Mouse (Mus musculus) olfactory bulb, adult 2 months (tissue): ENCODE measurements around the gene Cd300ld5. TPM values are rescaled to one million over a fixed set of nuclear protein-coding genes. Genes with fewer than 3 reads are reported as not detected.

Source experiments
- H3K27ac ChIP-seq: fragments of 200-500 bp; 2 replicates; pipeline ENCODE4 v1.5.1; 2012; ENCODE audit warnings: low read depth, low read length; ENCODE audit not compliant: insufficient read depth
- H3K4me1 ChIP-seq: fragments of 200-500 bp; 2 replicates; pipeline ENCODE4 v1.6.1; 2012; ENCODE audit warnings: low read length; ENCODE audit not compliant: control insufficient read depth, insufficient read depth
- H3K4me3 ChIP-seq: fragments of 200-500 bp; 2 replicates; pipeline ENCODE4 v1.5.1; 2012; ENCODE audit warnings: mild to moderate bottlenecking, low read depth, low read length, moderate library complexity; ENCODE audit not compliant: insufficient read depth
- CTCF ChIP-seq: fragments of 200-500 bp; IDR thresholded peaks from 2 replicates; pipeline ENCODE4 v1.5.1; 2012; ENCODE audit warnings: low read depth, mild to moderate bottlenecking, low read length, moderate library complexity; ENCODE audit not compliant: insufficient read depth
- POLR2A ChIP-seq: fragments of 200-500 bp; IDR thresholded peaks from 2 replicates; pipeline ENCODE4 v1.6.1; 2012; ENCODE audit warnings: mild to moderate bottlenecking, low read depth, low read length, moderate library complexity; ENCODE audit not compliant: insufficient read depth
- WGBS: fragments of 180-500 bp; shearing (Covaris S2); methylation state at CpG from one replicate; pipeline ENCODE4 v1.1.7; 2018; 5-methylcytosine and 5-hydroxymethylcytosine counted together
- polyA plus RNA-seq: library from polyadenylated mRNA; stranded (reverse); fragments of >200 nt; gene quantifications from 2 replicates; pipeline ENCODE4 v1.2.4, GENCODE M21; 2012; ENCODE audit warnings: low replicate concordance; ENCODE audit not compliant: missing spikeins, insufficient read depth, insufficient read length

The Cd300ld5 gene
- polyA plus RNA-seq, 1 experiment: not detected

DNA sequence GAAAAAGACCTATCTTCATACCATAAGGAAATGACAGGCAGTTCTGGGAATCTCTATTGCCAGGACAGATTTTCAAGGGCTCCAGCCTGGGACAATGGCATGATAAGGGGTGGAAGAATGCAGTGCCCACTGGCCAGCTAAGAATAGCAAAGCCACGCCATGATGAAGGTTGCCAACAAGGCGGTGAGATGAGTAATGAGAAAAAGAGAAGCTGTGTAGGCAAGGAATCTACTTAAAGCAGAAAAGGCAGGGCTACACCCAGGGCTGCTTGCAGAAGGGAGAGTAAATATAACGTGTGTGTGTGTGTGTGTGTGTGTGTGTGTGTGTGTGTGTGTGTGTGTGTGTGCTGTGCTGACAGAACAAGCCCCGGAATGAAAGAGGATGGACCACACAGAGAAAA lies 55.7 kb downstream of the Cd300ld5 start:
- Histone ChIP-seq H3K4me1 (no peaks in the 10 kb centered on the region), H3K4me3 (no peak overlapping the region), H3K27ac (no peak overlapping the region)
- TF ChIP-seq POLR2A: no peak
- TF ChIP-seq CTCF: no peak
- 55% methylated on average over 4 of the region's 4 CpGs for WGBS

Other genes with a start within 250 kb of the Cd300ld5 start
- gene Btbd17, start 241.8 kb downstream of the Cd300ld5 start, polyA plus RNA-seq: not detected in 2 replicates
- gene Gpr142, start 238.8 kb downstream of the Cd300ld5 start, polyA plus RNA-seq: not detected in 2 replicates
- gene Gprc5c, start 186.6 kb downstream of the Cd300ld5 start, polyA plus RNA-seq: not detected in 2 replicates
- not detected in 2 replicates for gene Cd300a, start 147.7 kb downstream of the Cd300ld5 start, polyA plus RNA-seq
- not detected in 2 replicates for gene Cd300lb, start 103.4 kb downstream of the Cd300ld5 start, polyA plus RNA-seq
- gene Cd300c, start 68.6 kb downstream of the Cd300ld5 start, polyA plus RNA-seq: not detected in 2 replicates
- not detected in 2 replicates for gene Cd300ld, start 47.8 kb downstream of the Cd300ld5 start, polyA plus RNA-seq
- not detected in 2 replicates for gene Cd300c2, start 35.9 kb downstream of the Cd300ld5 start, polyA plus RNA-seq
- not detected in 2 replicates for gene Cd300ld2, start 21.6 kb downstream of the Cd300ld5 start, polyA plus RNA-seq
- gene Cd300ld4, start 10.8 kb downstream of the Cd300ld5 start, polyA plus RNA-seq: not detected in 2 replicates
- gene Cd300ld3, start 10.6 kb upstream of the Cd300ld5 start, polyA plus RNA-seq: not detected in 2 replicates
- not detected in 2 replicates for gene Cd300e, start 24.4 kb upstream of the Cd300ld5 start, polyA plus RNA-seq
- gene Rab37, start 53.7 kb upstream of the Cd300ld5 start, polyA plus RNA-seq: not detected in 2 replicates
- not detected in 2 replicates for gene Cd300lf, start 96.2 kb upstream of the Cd300ld5 start, polyA plus RNA-seq
- 241 TPM in 1 of 2 replicates, not detected in the other for gene Slc9a3r1, start 125.6 kb upstream of the Cd300ld5 start, polyA plus RNA-seq
- not detected in 2 replicates for gene Tmem104, start 149.7 kb upstream of the Cd300ld5 start, polyA plus RNA-seq
- gene Nat9, start 150.1 kb upstream of the Cd300ld5 start, polyA plus RNA-seq: not detected in 2 replicates
- not detected in 2 replicates for gene Grin2c, start 229.5 kb upstream of the Cd300ld5 start, polyA plus RNA-seq
- not detected in 2 replicates for gene Fdxr, start 239.3 kb upstream of the Cd300ld5 start, polyA plus RNA-seq